Comparison of ENCODE assay signal across 8 mouse cellular contexts in genomic region chr12:80434601-80434960, GRCm38 (mm10). TPM values are rescaled to one million over a fixed set of nuclear protein-coding genes. Genes with fewer than 3 reads are reported as not detected.
DNase-seq lines count a peak whose midpoint lies in the region; ATAC-seq and TF ChIP-seq lines count a peak whose summit lies in the region.

No protein-coding gene starts in this region.

- ATAC-seq in forebrain, embryonic 15.5 days (replicated peaks): no peak
- ATAC-seq in liver, embryonic 14.5 days (ENCODE audit: insufficient read depth): no peak
- ATAC-seq in stomach, postnatal 0 days (ENCODE audit: low FRiP score, low TSS enrichment): no peak; the same call in 1 of the 2 replicates

- peak; percentile 22 for DNase-seq in layer of hippocampus, adult 9-11 months
- no peak for DNase-seq in layer of hippocampus, postnatal 14 days (ENCODE audit: low spot score in 2 of 2)
- DNase-seq in brain, adult 2 months (ENCODE audit: low read depth, low spot score): peak; percentile 60
- peak in 1 of 3 experiments; percentile 13 for DNase-seq in liver, embryonic 14.5 days (ENCODE audit: low read depth in 3 of 3, low spot score in 3 of 3)
- no peak for DNase-seq in stomach, postnatal 0 days (ENCODE audit: low spot score)
- DNase-seq in spleen, postnatal 10 days (ENCODE audit: low spot score in 2 of 2): no peak
- no peak for DNase-seq in ovary, postnatal 14 days (ENCODE audit: low spot score)

- H3K36me3 ChIP-seq in forebrain, embryonic 15.5 days: no peaks in the 10 kb centered on the region
- no peaks in the 10 kb centered on the region for H3K36me3 ChIP-seq in liver, embryonic 14.5 days (replicated peaks; ENCODE audit: control insufficient read depth, insufficient read depth, low read depth)
- no peaks in the 10 kb centered on the region for H3K36me3 ChIP-seq in stomach, postnatal 0 days (ENCODE audit: control insufficient read depth, insufficient read depth, low read length)

- H3K27ac ChIP-seq in forebrain, embryonic 15.5 days (replicated peaks): peak overlapping the region; percentile 96
- no peak overlapping the region for H3K27ac ChIP-seq in liver, embryonic 14.5 days
- H3K27ac ChIP-seq in stomach, postnatal 0 days (replicated peaks): peak overlapping the region; percentile 97

- H3K4me3 ChIP-seq in forebrain, embryonic 15.5 days: peak overlapping the region; percentile 92
- H3K4me3 ChIP-seq in liver, embryonic 14.5 days (ENCODE audit: insufficient read depth in 1 of 2, low read depth in 2 of 2, low read length in 2 of 2): peak overlapping the region; percentile 73 to 93
- H3K4me3 ChIP-seq in stomach, postnatal 0 days (ENCODE audit: low read depth, low read length): peak overlapping the region; percentile 92

- H3K9ac ChIP-seq in forebrain, embryonic 15.5 days (replicated peaks): peak overlapping the region; percentile 81
- peak overlapping the region; percentile 87 for H3K9ac ChIP-seq in liver, embryonic 14.5 days (replicated peaks)
- peak overlapping the region; percentile 95 for H3K9ac ChIP-seq in stomach, postnatal 0 days (ENCODE audit: low read length)

- 9% methylated on average over 8 of the region's 10 CpGs for WGBS in forebrain, embryonic 15.5 days
- WGBS in liver, embryonic 14.5 days (ENCODE audit: insufficient replicate concordance): 5% methylated on average over 7 of the region's 10 CpGs
- WGBS in stomach, postnatal 0 days: 6% methylated on average over 8 of the region's 10 CpGs

- H3K9me3 ChIP-seq in forebrain, embryonic 15.5 days: no peaks in the 10 kb centered on the region
- H3K9me3 ChIP-seq in liver, embryonic 14.5 days (ENCODE audit: control insufficient read depth, low read length): no peaks in the 10 kb centered on the region
- H3K9me3 ChIP-seq in stomach, postnatal 0 days (ENCODE audit: control insufficient read depth, low read length): no peaks in the 10 kb centered on the region

- peak overlapping the region; percentile 74 for H3K4me2 ChIP-seq in forebrain, embryonic 15.5 days (replicated peaks)
- H3K4me2 ChIP-seq in liver, embryonic 14.5 days (ENCODE audit: low read depth): peak overlapping the region; percentile 95
- H3K4me2 ChIP-seq in stomach, postnatal 0 days (replicated peaks; ENCODE audit: low read depth): peak overlapping the region; percentile 90

- TF ChIP-seq CTCF in liver, embryonic 14.5 days (IDR thresholded peaks at IDR 0.05; ENCODE audit: low read depth): no peak
- no peak for TF ChIP-seq CTCF in stomach, postnatal 0 days (IDR thresholded peaks at IDR 0.05; ENCODE audit: low read depth)

- TF ChIP-seq EP300 in liver, embryonic 14.5 days (IDR thresholded peaks at IDR 0.05; ENCODE audit: low read depth): no peak
- TF ChIP-seq EP300 in stomach, postnatal 0 days (optimal IDR thresholded peaks at IDR 0.05): no peak

- H3K4me1 ChIP-seq in forebrain, embryonic 15.5 days: peaks cover 19% of the 10 kb centered on the region
- H3K4me1 ChIP-seq in liver, embryonic 14.5 days (replicated peaks; ENCODE audit: control insufficient read depth in 2 of 2, insufficient read depth in 2 of 2, low read length in 1 of 2): peaks cover 0 to 3% of the 10 kb centered on the region in 2 experiments; a peak in 2 of 4 replicates
- no peaks in the 10 kb centered on the region for H3K4me1 ChIP-seq in stomach, postnatal 0 days (replicated peaks; ENCODE audit: control insufficient read depth, insufficient read depth)

- H3K27me3 ChIP-seq in forebrain, embryonic 15.5 days: no peaks in the 10 kb centered on the region
- no peaks in the 10 kb centered on the region for H3K27me3 ChIP-seq in liver, embryonic 14.5 days (ENCODE audit: control insufficient read depth, insufficient read depth, low read length)
- H3K27me3 ChIP-seq in stomach, postnatal 0 days (ENCODE audit: control insufficient read depth, insufficient read depth, low read length): no peaks in the 10 kb centered on the region

RNA-seq across cellular contexts. Expression of gene Dcaf5, which starts 1.8 kb away (rescaled TPM):
- total RNA-seq in layer of hippocampus, postnatal 14 days (2021): 10 to 100 TPM; 59.4 to 70.9 TPM
- polyA plus RNA-seq in forebrain, embryonic 15.5 days (2015; fragmentation: Nextera tagmentation; extraction: Ambion mirVana): 19.9 and 21.0 TPM in 2 replicates
- 3.1 and 4.0 TPM in 2 replicates for polyA plus RNA-seq in liver, embryonic 14.5 days (2012; rRNA removed)
- polyA plus RNA-seq in liver, embryonic 14.5 days (2014; fragmentation: Nextera tagmentation; extraction: Ambion mirVana): 1.6 and 2.3 TPM in 2 replicates
- polyA plus RNA-seq in stomach, postnatal 0 days (2015; fragmentation: Nextera tagmentation; extraction: Ambion mirVana): 5.4 and 7.2 TPM in 2 replicates

RNA-seq across cellular contexts. Expression of gene Exd2, which starts 28.3 kb away (rescaled TPM):
- total RNA-seq in layer of hippocampus, postnatal 14 days (2021): 10 to 100 TPM; 70.3 to 71.3 TPM
- 58.1 and 62.0 TPM in 2 replicates for polyA plus RNA-seq in forebrain, embryonic 15.5 days (2015; fragmentation: Nextera tagmentation; extraction: Ambion mirVana)
- polyA plus RNA-seq in liver, embryonic 14.5 days (2012; rRNA removed): 3.7 and 4.2 TPM in 2 replicates
- 5.1 and 5.5 TPM in 2 replicates for polyA plus RNA-seq in liver, embryonic 14.5 days (2014; fragmentation: Nextera tagmentation; extraction: Ambion mirVana)
- polyA plus RNA-seq in stomach, postnatal 0 days (2015; fragmentation: Nextera tagmentation; extraction: Ambion mirVana): 9.0 and 10.6 TPM in 2 replicates

Comparison
In these comparisons a context has a peak if more than half of its experiments do, and no peak if none do; other contexts are left out.
1. DNase-seq: peak in layer of hippocampus, adult 9-11 months (single experiment) and brain, adult 2 months (single experiment); none in layer of hippocampus, postnatal 14 days (0 of 2), stomach, postnatal 0 days (single experiment), spleen, postnatal 10 days (0 of 2) and ovary, postnatal 14 days (single experiment).
2. Peak in every context shown above with its lines, with median percentiles within 50 percentile points of each other: H3K4me2 ChIP-seq, H3K4me3 ChIP-seq and H3K9ac ChIP-seq.